Mouse (Mus musculus): ENCODE data around the gene 9830107B12Rik. TPM values are rescaled to one million over a fixed set of nuclear protein-coding genes. Genes with fewer than 3 reads are reported as not detected.

Gene 9830107B12Rik
- polyA plus RNA-seq, 1 experiment: not detected

DNA sequence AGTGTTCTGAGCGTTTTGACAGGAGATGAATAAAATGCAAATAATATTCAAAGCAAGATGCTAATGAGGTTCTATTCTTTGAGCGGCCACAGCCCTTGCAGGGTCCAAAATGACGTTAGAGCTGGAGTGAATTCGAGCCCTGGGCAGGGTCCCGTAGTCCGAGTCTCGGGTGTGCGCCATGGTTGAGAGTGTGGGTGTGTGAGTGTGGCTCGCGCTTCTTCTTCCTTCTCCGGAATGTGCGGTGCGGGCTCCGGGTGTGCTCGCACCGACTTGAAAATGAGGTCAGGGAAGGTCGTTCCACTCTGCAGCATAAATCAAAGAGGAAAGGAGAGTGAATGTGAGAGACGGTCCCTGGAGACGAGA lies 47.6 kb downstream of the 9830107B12Rik start:
- no peak for TF ChIP-seq GATA1 (IDR thresholded peaks at IDR 0.05; ENCODE audit: low read length)

DNA sequence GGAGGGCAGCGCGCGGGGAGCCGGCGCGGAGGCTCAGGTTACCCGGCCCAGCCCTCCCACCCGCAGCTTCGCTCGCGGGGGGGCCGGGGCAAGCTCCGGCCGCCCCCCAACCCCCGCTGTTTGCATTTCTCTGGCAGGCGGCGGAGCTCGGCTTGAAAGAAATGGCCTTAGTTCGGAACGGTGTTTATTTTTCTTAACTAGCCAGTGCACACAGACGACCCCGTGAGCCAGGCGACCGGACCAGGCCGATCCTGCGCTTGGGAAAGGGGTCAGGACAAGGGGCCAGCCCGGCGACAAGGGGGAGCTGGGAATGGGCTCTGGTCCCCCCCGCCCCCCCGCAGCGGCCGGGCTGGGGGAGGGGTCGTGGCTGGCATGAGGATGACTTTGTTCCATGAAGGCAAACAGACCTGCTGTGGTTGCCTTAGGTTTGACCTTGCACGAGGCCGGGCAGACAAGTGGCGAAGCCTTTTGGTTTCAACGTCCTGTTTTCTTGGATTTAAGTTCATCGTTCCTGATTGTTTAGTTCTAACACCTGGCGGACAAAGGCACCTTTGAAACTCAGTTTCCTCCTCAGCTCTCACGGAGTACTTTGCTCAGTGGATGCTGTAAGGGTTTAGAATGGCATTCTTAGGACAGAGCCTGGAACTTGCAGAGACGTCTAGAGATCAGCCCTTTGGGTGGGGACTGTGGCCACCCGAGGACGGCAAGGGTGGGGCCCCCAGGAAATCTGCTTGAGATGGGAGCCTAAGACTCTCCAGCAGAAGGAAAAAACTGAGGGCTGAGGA lies 48.1 kb downstream of the 9830107B12Rik start:
- TF ChIP-seq GATA1 (IDR thresholded peaks at IDR 0.05; ENCODE audit: low read length): no peak

DNA sequence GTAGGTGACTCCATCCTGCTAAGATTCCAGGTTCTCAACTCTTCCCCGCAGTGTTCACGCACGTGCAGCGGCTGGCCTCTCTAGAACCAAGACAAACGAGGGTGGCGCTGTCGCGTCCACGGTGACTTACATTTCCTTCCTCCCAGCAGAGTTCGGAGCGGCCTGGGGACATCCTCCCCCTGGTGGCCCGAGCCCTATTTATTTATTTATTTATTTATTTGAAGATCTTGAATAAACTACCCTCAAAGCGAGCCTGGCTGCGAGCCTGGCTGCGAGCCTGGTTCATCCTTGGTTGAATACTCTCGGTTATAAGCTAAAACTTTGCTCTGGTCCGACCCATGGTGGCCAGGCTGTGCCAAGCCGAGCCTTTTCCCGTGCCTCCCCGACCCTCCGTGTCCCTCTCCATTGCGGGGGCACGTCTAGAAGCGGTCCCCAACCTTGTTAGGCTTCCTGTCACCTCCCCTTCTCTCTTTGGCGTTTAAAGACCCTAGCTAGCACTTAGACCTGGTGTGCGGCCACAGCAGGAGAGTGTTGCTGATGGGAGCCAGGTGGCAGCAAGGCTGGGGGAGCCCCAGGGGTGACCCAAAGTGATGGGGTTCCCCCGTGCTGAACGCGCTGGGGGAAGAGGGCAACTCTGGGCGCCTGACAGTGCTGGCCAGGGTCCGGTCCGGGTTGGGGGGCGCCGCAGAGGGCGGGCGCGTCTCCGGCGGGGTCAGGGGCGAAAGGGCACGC lies 48.9 kb downstream of the 9830107B12Rik start:
- no peak for TF ChIP-seq GATA1 (IDR thresholded peaks at IDR 0.05; ENCODE audit: low read length)

DNA sequence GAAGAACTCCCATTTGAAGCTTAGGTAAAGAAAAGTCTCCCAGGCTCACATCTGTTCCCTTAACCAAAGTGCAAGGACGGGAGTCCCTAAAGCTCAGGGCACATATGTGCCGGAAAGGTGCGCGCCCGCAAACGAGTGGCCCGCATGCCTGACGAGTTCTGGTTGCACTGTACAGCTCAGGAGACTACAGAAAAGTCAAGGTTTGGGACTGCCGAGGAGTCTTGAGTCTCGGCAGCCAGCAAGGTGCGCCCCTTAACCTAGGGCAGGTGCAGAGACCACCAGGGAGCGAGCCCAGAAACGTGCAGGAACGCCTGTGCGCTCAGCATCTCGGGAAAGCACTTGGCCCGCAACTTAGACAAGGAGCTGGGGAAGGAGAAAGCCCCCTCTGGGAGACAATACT lies 49.7 kb downstream of the 9830107B12Rik start:
- no peak for TF ChIP-seq GATA1 (IDR thresholded peaks at IDR 0.05; ENCODE audit: low read length)

DNA sequence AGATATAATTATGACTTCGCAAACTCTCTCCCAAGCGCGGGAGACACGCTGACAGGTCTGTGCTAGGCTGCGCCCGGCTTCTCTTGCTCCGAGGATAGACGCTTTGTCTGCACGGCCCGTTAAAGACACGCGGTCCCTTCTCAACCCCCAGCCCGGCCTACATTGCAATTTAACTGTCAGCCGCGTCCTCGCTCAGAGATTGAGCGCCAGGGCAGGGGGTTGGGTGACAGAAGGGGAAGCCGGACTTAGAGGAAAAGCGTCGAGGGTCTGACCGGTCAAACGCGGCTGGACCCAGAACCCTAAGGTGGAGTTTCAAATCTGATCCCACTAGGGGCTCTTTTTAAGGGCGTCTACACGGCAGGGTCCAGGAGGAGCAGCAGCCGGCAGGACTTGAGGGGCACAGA lies 50.3 kb downstream of the 9830107B12Rik start:
- no peak for TF ChIP-seq GATA1 (IDR thresholded peaks at IDR 0.05; ENCODE audit: low read length)

DNA sequence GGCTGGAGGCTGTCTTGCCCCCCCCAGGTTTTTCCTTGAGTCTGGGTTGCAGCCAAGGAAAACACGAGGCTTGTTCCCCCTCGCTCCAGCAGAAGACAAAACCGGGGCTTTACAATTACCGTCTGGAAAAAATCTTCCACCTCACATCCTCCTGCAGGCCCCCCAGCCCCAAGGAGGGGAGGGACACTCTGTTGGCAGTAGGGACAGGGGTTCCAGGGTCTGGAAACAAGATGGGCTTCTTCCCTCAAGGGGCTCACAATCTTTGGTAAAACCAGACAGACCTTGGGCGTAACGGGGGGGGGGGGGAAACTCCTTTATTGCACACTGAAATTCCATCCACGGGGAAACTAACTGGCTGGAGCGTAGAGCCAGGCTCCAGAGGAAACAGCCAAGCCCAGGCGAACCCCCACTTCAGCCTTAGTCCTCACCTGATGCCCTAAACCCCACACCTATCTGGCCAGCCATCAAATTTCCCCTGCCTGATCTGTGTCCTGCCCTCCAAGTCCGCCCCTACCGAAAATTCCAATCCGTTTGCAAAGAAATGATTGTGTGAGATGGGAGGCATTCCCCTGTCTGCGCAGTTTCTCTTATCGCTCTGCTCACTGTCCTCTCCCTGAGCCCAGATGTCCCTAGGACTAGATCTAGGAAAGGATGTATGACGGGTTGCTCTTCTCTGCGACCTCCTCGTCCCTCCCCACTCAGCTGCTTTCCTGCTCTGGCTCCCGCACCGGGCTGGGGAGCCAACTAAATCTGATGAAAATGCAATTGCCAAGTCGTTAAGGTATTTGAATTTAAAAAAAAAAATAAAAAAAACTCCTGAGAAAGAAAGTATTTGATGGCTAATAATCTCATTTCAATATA lies 51.0 kb downstream of the 9830107B12Rik start:
- no peak for TF ChIP-seq GATA1 (IDR thresholded peaks at IDR 0.05; ENCODE audit: low read length)

DNA sequence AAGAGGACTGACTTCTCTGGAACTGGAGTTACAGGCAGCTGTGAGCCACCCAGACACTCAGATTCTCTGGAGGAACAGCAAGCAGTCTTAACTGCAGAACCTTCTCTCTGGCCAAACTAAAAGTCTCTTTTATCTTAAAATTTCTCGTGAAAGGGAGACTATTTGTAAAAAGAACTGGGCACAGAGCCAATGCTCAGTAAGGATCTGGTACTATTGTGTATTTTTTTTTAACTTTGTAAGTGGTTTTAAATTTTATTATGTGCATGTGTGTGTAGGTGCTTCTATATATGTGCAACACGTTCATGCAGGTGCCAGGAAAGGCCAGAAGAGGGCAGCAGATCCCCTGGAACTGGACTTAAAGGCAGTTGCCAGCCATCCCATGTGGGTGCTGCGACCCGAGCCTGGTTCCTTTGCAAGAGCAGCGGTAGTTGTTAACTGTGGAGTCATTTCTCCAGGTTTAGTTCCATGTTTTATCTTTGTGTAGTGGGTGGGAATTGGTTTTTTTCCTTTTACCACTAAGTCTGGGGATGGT lies 52.7 kb downstream of the 9830107B12Rik start:
- TF ChIP-seq GATA1 (IDR thresholded peaks at IDR 0.05; ENCODE audit: low read length): no peak

DNA sequence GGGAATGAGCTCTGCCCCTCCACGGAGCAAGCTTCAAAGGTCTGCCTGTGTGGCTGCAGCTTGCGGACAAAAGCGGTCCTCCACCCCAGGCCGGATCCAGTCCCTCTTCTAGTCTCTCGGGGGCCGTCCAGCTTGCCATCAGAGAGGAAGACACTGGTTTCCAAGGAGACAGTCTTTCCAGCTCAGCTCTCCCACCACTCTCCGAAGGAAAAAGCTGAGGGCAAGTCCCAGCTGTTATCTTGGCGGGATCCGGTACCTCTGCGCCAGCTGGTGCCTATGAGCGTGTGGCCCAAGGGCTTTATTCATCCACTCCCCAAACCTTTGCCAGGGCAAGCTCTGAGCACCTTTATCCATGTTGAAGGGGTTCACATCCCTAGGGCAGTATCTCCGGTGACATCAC lies 55.8 kb downstream of the 9830107B12Rik start:
- TF ChIP-seq GATA1 (IDR thresholded peaks at IDR 0.05; ENCODE audit: low read length): no peak

DNA sequence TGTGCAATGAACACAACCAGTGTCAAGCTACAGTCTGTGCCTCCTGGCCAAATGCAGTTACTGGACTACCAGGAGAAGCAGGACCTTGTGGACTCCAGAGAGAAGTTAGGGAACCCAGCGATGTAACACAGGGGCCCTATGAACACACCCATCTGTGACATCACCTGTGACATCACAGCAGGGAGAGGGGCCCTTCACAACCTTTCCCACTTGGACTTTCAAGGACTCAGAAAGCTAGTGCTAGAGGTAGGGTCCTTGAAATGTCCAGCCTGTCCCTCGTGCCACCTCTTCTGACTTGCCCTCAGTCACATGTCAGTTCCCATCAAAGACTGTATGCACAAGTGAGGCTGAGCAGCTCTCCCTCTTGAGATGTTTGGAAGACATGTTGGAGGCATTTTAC lies 56.6 kb downstream of the 9830107B12Rik start:
- TF ChIP-seq GATA1 (IDR thresholded peaks at IDR 0.05; ENCODE audit: low read length): no peak

DNA sequence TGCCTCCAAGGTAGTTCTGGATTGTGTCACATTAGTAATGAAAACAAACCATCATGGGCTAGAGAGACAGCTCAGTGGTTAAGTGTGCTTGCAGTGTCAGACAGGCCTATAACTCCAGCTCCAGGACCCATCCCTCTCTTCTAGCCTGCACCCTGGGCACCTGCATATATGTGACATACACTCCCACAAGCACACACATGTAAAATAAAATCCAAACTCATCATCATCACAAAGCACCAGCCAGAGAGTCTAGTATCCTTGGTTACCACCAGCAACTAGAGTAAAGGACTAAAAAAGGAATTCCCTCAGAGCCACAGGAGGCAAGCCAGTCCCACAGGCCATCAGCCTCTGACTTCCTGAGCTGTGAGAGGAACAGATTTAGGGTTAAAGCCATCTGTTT lies 57.0 kb downstream of the 9830107B12Rik start, which contains the start of gene 1700067P10Rik:
TSS of gene 1700067P10Rik (plus strand) at position 301 of the 400 bp plus-strand sequence.
- no peak for TF ChIP-seq GATA1 (IDR thresholded peaks at IDR 0.05; ENCODE audit: low read length)

DNA sequence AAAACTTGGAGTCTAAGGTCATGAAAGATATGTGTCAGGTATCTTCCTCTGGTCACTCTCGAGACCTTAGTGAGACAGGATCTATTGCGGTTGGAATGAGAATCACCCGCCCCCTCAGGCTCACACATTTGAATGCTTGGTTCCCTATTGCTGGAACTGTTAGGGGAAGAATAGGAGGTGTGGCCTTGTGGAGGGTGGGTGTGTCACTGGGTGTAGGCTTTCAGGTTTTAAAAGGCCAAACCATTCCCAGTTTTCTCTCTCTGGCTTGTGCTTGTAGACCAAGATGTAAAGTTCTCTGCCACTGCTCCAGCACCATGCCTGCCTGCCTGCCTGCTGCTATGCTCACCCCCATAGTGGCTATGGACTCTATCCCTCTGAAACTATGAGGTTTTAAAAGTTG lies 65.4 kb downstream of the 9830107B12Rik start:
- no peak for TF ChIP-seq GATA1 (IDR thresholded peaks at IDR 0.05; ENCODE audit: low read length)

Other genes starting within 250 kb of the 9830107B12Rik start
- gene Foxp4, start 221.6 kb downstream of the 9830107B12Rik start, polyA plus RNA-seq (2012): 35.6 and 46.1 TPM in 2 replicates
- gene 1700122O11Rik, start 108.0 kb downstream of the 9830107B12Rik start, polyA plus RNA-seq (2012): not detected in 2 replicates
- not detected in 2 replicates for gene 1700067P10Rik, start 56.9 kb downstream of the 9830107B12Rik start, polyA plus RNA-seq (2012)
- gene A530064D06Rik, start 21.0 kb upstream of the 9830107B12Rik start, polyA plus RNA-seq (2012): not detected in 2 replicates
- gene Trem1, start 86.5 kb upstream of the 9830107B12Rik start, polyA plus RNA-seq (2012): not detected in 2 replicates
- gene Trem3, start 101.5 kb upstream of the 9830107B12Rik start, polyA plus RNA-seq (2012): not detected in 2 replicates
- gene Treml4, start 118.0 kb upstream of the 9830107B12Rik start, polyA plus RNA-seq (2012): 0.05 TPM in 1 of 2 replicates, not detected in the other
- 15.1 and 15.2 TPM in 2 replicates for gene Treml2, start 153.2 kb upstream of the 9830107B12Rik start, polyA plus RNA-seq (2012)
- 0.02 TPM in 2 replicates for gene B430306N03Rik, start 169.9 kb upstream of the 9830107B12Rik start, polyA plus RNA-seq (2012)
- 1.1 and 1.2 TPM in 2 replicates for gene Trem2, start 200.1 kb upstream of the 9830107B12Rik start, polyA plus RNA-seq (2012)
- gene Treml1, start 213.6 kb upstream of the 9830107B12Rik start, polyA plus RNA-seq (2012): 2.2 and 2.9 TPM in 2 replicates

All from G1E-ER4 (cell line).